Comparison of ENCODE assay signal across 8 mouse cellular contexts in the genomic region with DNA sequence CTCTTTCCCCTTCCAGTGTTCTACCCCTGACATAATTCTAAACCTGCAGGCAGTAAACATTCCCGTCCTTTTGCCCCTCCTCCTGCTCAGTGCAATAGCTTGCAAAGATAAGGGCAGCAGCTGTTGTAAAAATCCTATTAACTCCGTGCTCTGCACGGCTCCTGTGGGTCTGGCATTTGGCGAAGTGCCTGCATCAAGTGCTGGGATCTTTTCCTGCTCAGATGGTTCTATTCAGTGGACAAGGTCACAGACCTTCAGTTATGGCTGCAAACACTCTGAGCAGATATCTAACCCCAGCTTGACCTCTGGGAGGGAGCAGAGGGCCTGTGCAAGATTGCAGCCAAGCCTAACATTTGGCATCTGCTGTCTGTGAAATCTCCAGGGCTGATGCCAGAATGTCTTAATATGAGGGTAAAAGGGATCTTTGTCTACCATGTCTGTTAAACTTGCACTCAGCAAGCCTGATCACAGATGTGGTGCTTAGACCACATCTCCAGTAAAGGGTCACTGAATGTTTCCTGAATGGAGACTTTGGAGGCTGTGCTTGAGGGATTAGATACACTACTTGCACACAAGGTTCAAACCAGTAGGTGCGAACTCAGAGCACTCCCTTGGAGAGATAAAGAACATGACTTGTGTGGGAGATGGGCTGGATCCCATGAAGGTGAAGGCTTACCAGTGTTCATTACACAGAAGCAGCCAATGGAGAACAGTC. TPM values are rescaled to one million over a fixed set of nuclear protein-coding genes. Genes with fewer than 3 reads are reported as not detected.
DNase-seq lines count a peak whose midpoint lies in the region; ATAC-seq and TF ChIP-seq lines count a peak whose summit lies in the region.

No protein-coding gene starts in this region.

- no peak overlapping the region for H3K4me3 ChIP-seq in embryonic facial prominence, embryonic 14.5 days (ENCODE audit: low read depth, low read length)
- H3K4me3 ChIP-seq in hindbrain, embryonic 13.5 days: no peak overlapping the region
- no peak overlapping the region for H3K4me3 ChIP-seq in limb, embryonic 14.5 days (replicated peaks; ENCODE audit: low read length)
- no peak overlapping the region for H3K4me3 ChIP-seq in midbrain, embryonic 15.5 days

- no peak overlapping the region for H3K27ac ChIP-seq in embryonic facial prominence, embryonic 14.5 days (replicated peaks; ENCODE audit: low read depth, low read length)
- 0 out of 2 replicates have a peak overlapping the region, but pooled peaks have one; percentile 24 for H3K27ac ChIP-seq in hindbrain, embryonic 13.5 days
- H3K27ac ChIP-seq in limb, embryonic 14.5 days (replicated peaks; ENCODE audit: low read depth, low read length): peak overlapping the region; percentile 10; the same call in 1 of the 2 replicates
- H3K27ac ChIP-seq in midbrain, embryonic 15.5 days: 0 out of 2 replicates have a peak overlapping the region, but pooled peaks have one; percentile 27

- no peaks in the 10 kb centered on the region for H3K9me3 ChIP-seq in embryonic facial prominence, embryonic 14.5 days (ENCODE audit: control insufficient read depth, low read length)
- H3K9me3 ChIP-seq in hindbrain, embryonic 13.5 days: no peaks in the 10 kb centered on the region
- no peaks in the 10 kb centered on the region for H3K9me3 ChIP-seq in limb, embryonic 14.5 days (ENCODE audit: control insufficient read depth, low read length)
- no peaks in the 10 kb centered on the region for H3K9me3 ChIP-seq in midbrain, embryonic 15.5 days

- H3K36me3 ChIP-seq in embryonic facial prominence, embryonic 14.5 days (ENCODE audit: control insufficient read depth, insufficient read depth, low read length): no peaks in the 10 kb centered on the region
- H3K36me3 ChIP-seq in hindbrain, embryonic 13.5 days: no peaks in the 10 kb centered on the region
- H3K36me3 ChIP-seq in limb, embryonic 14.5 days (ENCODE audit: control insufficient read depth, insufficient read depth, low read length): no peaks in the 10 kb centered on the region
- no peaks in the 10 kb centered on the region for H3K36me3 ChIP-seq in midbrain, embryonic 15.5 days (replicated peaks)

- ATAC-seq in embryonic facial prominence, embryonic 14.5 days (ENCODE audit: low read depth): peak; percentile 87
- ATAC-seq in hindbrain, embryonic 13.5 days (ENCODE audit: low FRiP score): peak; percentile 93
- ATAC-seq in limb, embryonic 14.5 days (ENCODE audit: low FRiP score, low read depth): peak; percentile 80
- peak; percentile 88 for ATAC-seq in midbrain, embryonic 15.5 days (replicated peaks)
- ATAC-seq in erythroid progenitor cell, adult 5-6 weeks (replicated peaks; ENCODE audit: low FRiP score, poor library complexity, severe bottlenecking): no peak

- H3K4me1 ChIP-seq in embryonic facial prominence, embryonic 14.5 days (ENCODE audit: control insufficient read depth, insufficient read depth, low read length): no peaks in the 10 kb centered on the region
- peaks cover 7% of the 10 kb centered on the region; the same call in 1 of the 2 replicates for H3K4me1 ChIP-seq in hindbrain, embryonic 13.5 days (replicated peaks)
- H3K4me1 ChIP-seq in limb, embryonic 14.5 days (ENCODE audit: control insufficient read depth, insufficient read depth, low read length): peaks cover 11% of the 10 kb centered on the region
- peaks cover 5% of the 10 kb centered on the region; the same call in 1 of the 2 replicates for H3K4me1 ChIP-seq in midbrain, embryonic 15.5 days

- peak; percentile 62 for DNase-seq in adrenal gland, adult 2 months
- no peak for DNase-seq in adrenal gland, adult 18-20 months (ENCODE audit: low spot score in 2 of 2)
- DNase-seq in embryonic facial prominence, embryonic 14.5 days (ENCODE audit: low spot score): peak; percentile 68
- peak; percentile 38 for DNase-seq in limb, embryonic 14.5 days (ENCODE audit: low spot score)
- DNase-seq in layer of hippocampus, postnatal 10 days (ENCODE audit: low spot score in 2 of 2): no peak

- no peak overlapping the region for H3K4me2 ChIP-seq in embryonic facial prominence, embryonic 14.5 days (ENCODE audit: low read depth, low read length)
- no peak overlapping the region for H3K4me2 ChIP-seq in hindbrain, embryonic 13.5 days
- no peak overlapping the region for H3K4me2 ChIP-seq in limb, embryonic 14.5 days (replicated peaks; ENCODE audit: low read depth, low read length, severe bottlenecking)
- no peak overlapping the region for H3K4me2 ChIP-seq in midbrain, embryonic 15.5 days

- 17% methylated on average over 5 of the region's 5 CpGs for WGBS in embryonic facial prominence, embryonic 14.5 days
- 22% methylated on average over 5 of the region's 5 CpGs for WGBS in hindbrain, embryonic 13.5 days
- WGBS in limb, embryonic 14.5 days: 17% methylated on average over 5 of the region's 5 CpGs
- 18% methylated on average over 5 of the region's 5 CpGs for WGBS in midbrain, embryonic 15.5 days

- no peak overlapping the region for H3K9ac ChIP-seq in embryonic facial prominence, embryonic 14.5 days (ENCODE audit: low read depth, low read length)
- H3K9ac ChIP-seq in hindbrain, embryonic 13.5 days: no peak overlapping the region
- no peak overlapping the region for H3K9ac ChIP-seq in limb, embryonic 14.5 days (ENCODE audit: low read depth, low read length, severe bottlenecking)
- H3K9ac ChIP-seq in midbrain, embryonic 15.5 days: no peak overlapping the region

- no peaks in the 10 kb centered on the region for H3K27me3 ChIP-seq in embryonic facial prominence, embryonic 14.5 days (replicated peaks; ENCODE audit: control insufficient read depth, insufficient read depth, low read length)
- no peaks in the 10 kb centered on the region for H3K27me3 ChIP-seq in hindbrain, embryonic 13.5 days
- no peaks in the 10 kb centered on the region for H3K27me3 ChIP-seq in limb, embryonic 14.5 days (ENCODE audit: control insufficient read depth, insufficient read depth, low read length)
- no peaks in the 10 kb centered on the region for H3K27me3 ChIP-seq in midbrain, embryonic 15.5 days (replicated peaks)

- no peak for TF ChIP-seq POLR2A in limb, embryonic 14.5 days (IDR thresholded peaks at IDR 0.05; ENCODE audit: borderline replicate concordance, extremely low read depth, insufficient read depth, insufficient read length)

RNA-seq across cellular contexts. Expression of gene Gm5269, which starts 15.2 kb away (rescaled TPM):
- total RNA-seq in adrenal gland, adult 2 months (2021): not detected
- polyA plus RNA-seq in adrenal gland, adult 2 months (2012; rRNA removed): not detected in 2 replicates
- not detected for total RNA-seq in adrenal gland, adult 18-20 months (2021)
- polyA plus RNA-seq in embryonic facial prominence, embryonic 14.5 days (2014; fragmentation: Nextera tagmentation; extraction: Ambion mirVana): not detected in 2 replicates
- polyA plus RNA-seq in hindbrain, embryonic 13.5 days (2015; fragmentation: Nextera tagmentation; extraction: Ambion mirVana): not detected in 2 replicates
- polyA plus RNA-seq in limb, embryonic 14.5 days (2012; rRNA removed): not detected in 2 replicates
- not detected in 2 replicates for polyA plus RNA-seq in limb, embryonic 14.5 days (2014; fragmentation: Nextera tagmentation; extraction: Ambion mirVana)
- not detected in 2 replicates for polyA plus RNA-seq in midbrain, embryonic 15.5 days (2015; fragmentation: Nextera tagmentation; extraction: Ambion mirVana)
- total RNA-seq in erythroid progenitor cell, adult 5-6 weeks (2015; ENCODE audit: low replicate concordance): not detected in 2 replicates
- not detected in 2 replicates for total RNA-seq in erythroid progenitor cell, adult 5-6 weeks (2017; ENCODE audit: low replicate concordance)
- not detected for total RNA-seq in layer of hippocampus, postnatal 10 days (2021)

RNA-seq across cellular contexts. Expression of gene Slc40a1, which starts 21.1 kb away (rescaled TPM):
- total RNA-seq in adrenal gland, adult 2 months (2021): 10 to 100 TPM in 1 of 2 experiments, 1 to 10 TPM in 1; 5.2 to 12.6 TPM
- polyA plus RNA-seq in adrenal gland, adult 2 months (2012; rRNA removed): 1.5 and 1.7 TPM in 2 replicates
- 10 to 100 TPM in 1 of 2 experiments, 1 to 10 TPM in 1; 6.9 to 11.1 TPM for total RNA-seq in adrenal gland, adult 18-20 months (2021)
- 37.0 and 38.1 TPM in 2 replicates for polyA plus RNA-seq in embryonic facial prominence, embryonic 14.5 days (2014; fragmentation: Nextera tagmentation; extraction: Ambion mirVana)
- polyA plus RNA-seq in hindbrain, embryonic 13.5 days (2015; fragmentation: Nextera tagmentation; extraction: Ambion mirVana): 32.0 and 38.1 TPM in 2 replicates
- 15.9 and 16.0 TPM in 2 replicates for polyA plus RNA-seq in limb, embryonic 14.5 days (2012; rRNA removed)
- 46.1 and 50.7 TPM in 2 replicates for polyA plus RNA-seq in limb, embryonic 14.5 days (2014; fragmentation: Nextera tagmentation; extraction: Ambion mirVana)
- 38.2 and 38.6 TPM in 2 replicates for polyA plus RNA-seq in midbrain, embryonic 15.5 days (2015; fragmentation: Nextera tagmentation; extraction: Ambion mirVana)
- 172 and 187 TPM in 2 replicates for total RNA-seq in erythroid progenitor cell, adult 5-6 weeks (2015; ENCODE audit: low replicate concordance)
- 169 and 187 TPM in 2 replicates for total RNA-seq in erythroid progenitor cell, adult 5-6 weeks (2017; ENCODE audit: low replicate concordance)
- total RNA-seq in layer of hippocampus, postnatal 10 days (2021): 10 to 100 TPM; 19.4 to 25.9 TPM

Comparison
In these comparisons a context has a peak if more than half of its experiments do, and no peak if none do; other contexts are left out.
1. DNase-seq: peak in adrenal gland, adult 2 months (single experiment), embryonic facial prominence, embryonic 14.5 days (single experiment) and limb, embryonic 14.5 days (single experiment); none in adrenal gland, adult 18-20 months (0 of 2) and layer of hippocampus, postnatal 10 days (0 of 2).